Mouse (Mus musculus): Measurements from ENCODE around the gene Tirap. TPM values are rescaled to one million over a fixed set of nuclear protein-coding genes. Genes with fewer than 3 reads are reported as not detected.

Gene Tirap
- polyA plus RNA-seq, 1 experiment: 5.2 TPM

DNA sequence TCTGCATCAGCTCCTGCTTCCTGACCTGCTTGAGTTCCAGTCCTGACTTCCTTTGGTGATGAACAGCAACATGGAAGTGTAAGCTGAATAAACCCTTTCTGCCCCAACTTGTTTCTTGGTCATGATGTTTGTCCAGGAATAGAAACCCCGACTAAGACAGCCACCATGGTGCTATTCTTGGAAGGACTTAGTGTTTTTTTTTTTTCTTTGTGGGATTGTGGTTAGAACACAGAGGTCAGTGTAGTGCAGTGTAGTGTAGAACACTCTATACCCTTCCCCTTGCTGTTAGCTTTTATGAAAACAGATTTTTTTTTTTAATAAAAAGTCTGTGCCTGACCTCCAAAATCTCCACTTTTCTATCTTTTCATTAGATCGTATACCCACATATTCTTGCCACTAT, 17.3 kb downstream of the Tirap start:
- 45% methylated on average over 2 of the region's 2 CpGs for WGBS
- TF ChIP-seq CTCF (IDR thresholded peaks at IDR 0.05; ENCODE audit: borderline replicate concordance, control insufficient read depth, extremely low read depth, insufficient read depth, low read length, poor library complexity): no peak
- no peak for TF ChIP-seq POLR2A (IDR thresholded peaks at IDR 0.05; ENCODE audit: control insufficient read depth, extremely low read depth, insufficient read depth, low read length, poor library complexity)
- no peaks in the 10 kb centered on the region for H3K27me3 ChIP-seq (ENCODE audit: control insufficient read depth, insufficient read depth, low read length)
- no peak for DNase-seq
- H3K27ac ChIP-seq (ENCODE audit: control insufficient read depth, insufficient read depth, low read length): no peak overlapping the region
- H3K4me1 ChIP-seq (replicated peaks; ENCODE audit: control insufficient read depth, insufficient read depth, low read length): peaks cover 2% of the 10 kb centered on the region; the same call in 1 of the 2 replicates
- no peak overlapping the region for H3K4me3 ChIP-seq (ENCODE audit: control insufficient read depth, insufficient read depth, low read length)
- no peaks in the 10 kb centered on the region for H3K36me3 ChIP-seq (ENCODE audit: control insufficient read depth, insufficient read depth, low read length)

DNA sequence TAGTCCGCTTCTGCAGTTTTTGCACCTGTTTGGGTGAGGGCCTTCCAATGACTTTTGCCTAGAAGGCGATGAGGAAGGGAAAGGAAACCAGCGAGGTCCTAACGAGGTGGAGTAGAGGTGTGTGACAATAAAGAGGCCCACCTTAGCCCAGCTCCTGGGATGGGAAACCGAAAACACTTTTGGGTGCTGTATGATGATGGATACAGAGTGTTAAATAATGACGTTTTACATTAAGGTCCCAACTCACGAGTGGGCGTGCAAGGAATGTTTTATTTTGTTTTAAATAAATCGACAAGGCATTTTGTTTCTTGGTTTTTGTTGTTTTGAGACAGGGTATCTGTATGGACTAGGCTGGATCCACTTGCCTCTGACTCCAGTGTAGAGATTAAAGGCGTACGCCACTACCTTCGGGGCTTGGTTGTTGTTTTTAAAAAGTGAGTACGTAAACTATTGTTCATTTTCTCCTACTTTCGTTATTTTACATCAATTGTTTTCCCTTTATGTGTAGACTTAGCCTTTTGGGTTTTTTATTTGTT, 23.9 kb downstream of the Tirap start:
- H3K27ac ChIP-seq (ENCODE audit: control insufficient read depth, insufficient read depth, low read length): no peak overlapping the region
- H3K27me3 ChIP-seq (ENCODE audit: control insufficient read depth, insufficient read depth, low read length): no peaks in the 10 kb centered on the region
- DNase-seq: no peak
- no peak for TF ChIP-seq POLR2A (IDR thresholded peaks at IDR 0.05; ENCODE audit: control insufficient read depth, extremely low read depth, insufficient read depth, low read length, poor library complexity)
- no peak for TF ChIP-seq CTCF (IDR thresholded peaks at IDR 0.05; ENCODE audit: borderline replicate concordance, control insufficient read depth, extremely low read depth, insufficient read depth, low read length, poor library complexity)
- 43% methylated on average over 14 of the region's 14 CpGs for WGBS
- peaks cover 4% of the 10 kb centered on the region for H3K4me1 ChIP-seq (replicated peaks; ENCODE audit: control insufficient read depth, insufficient read depth, low read length)
- no peaks in the 10 kb centered on the region for H3K36me3 ChIP-seq (ENCODE audit: control insufficient read depth, insufficient read depth, low read length)
- peak overlapping the region; percentile 37 for H3K4me3 ChIP-seq (ENCODE audit: control insufficient read depth, insufficient read depth, low read length)

DNA sequence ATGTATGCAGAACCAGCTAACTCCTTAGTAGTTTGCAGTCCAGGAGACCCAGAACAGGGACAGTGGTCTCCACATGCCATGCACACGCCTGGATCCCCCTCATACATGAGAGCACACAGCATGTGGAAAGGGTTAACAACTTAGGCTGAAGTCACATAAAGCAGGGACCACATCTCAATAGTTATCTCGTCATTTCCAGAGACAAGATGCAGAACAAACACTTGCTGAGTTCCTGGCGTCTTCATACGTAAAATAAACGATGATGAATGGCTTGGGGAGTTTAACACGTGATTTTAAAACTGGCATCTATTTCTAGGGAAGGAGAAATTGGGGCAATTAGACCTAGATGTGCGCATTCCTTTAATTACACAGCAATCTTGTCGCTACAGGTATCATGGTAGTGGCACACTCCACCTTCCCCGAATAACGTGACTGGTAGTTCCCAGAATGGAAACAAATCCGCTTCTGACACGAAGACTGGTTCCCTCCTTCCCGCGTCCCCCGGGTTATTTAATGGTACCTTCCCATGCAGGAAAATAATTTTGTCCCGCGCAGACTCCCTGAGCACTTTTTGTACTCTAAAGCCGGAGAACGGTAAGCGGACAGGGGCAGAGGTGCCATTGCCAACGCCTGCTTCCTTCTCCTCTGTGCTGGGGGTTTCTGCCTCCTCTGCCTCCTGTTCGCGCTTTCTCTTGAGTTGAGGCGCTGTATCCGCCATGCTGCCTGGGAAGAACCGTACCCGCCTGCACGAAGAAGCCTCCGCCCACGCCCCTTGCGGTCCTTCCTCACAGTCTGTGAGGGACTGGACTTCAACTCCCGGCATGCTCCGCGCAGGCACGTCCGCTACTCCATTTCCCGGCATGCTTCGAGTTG, 24.6 kb downstream of the Tirap start, which contains the start of gene Dcps:
Gene Dcps (minus strand): TSS at position 811 of the 873 bp plus-strand sequence.
- Histone ChIP-seq H3K4me1 (replicated peaks; ENCODE audit: control insufficient read depth, insufficient read depth, low read length) (peaks cover 4% of the 10 kb centered on the region), H3K27me3 (ENCODE audit: control insufficient read depth, insufficient read depth, low read length) (no peaks in the 10 kb centered on the region), H3K36me3 (ENCODE audit: control insufficient read depth, insufficient read depth, low read length) (peaks cover 5% of the 10 kb centered on the region; the same call in 1 of the 2 replicates), H3K4me3 (ENCODE audit: control insufficient read depth, insufficient read depth, low read length) (peak within 1 kb of the TSS; percentile 80), H3K27ac (ENCODE audit: control insufficient read depth, insufficient read depth, low read length) (peak within 1 kb of the TSS; percentile 72)
- peak; percentile 56; the same call in 1 of the 2 replicates for TF ChIP-seq CTCF (IDR thresholded peaks at IDR 0.05; ENCODE audit: borderline replicate concordance, control insufficient read depth, extremely low read depth, insufficient read depth, low read length, poor library complexity)
- TF ChIP-seq POLR2A (IDR thresholded peaks at IDR 0.05; ENCODE audit: control insufficient read depth, extremely low read depth, insufficient read depth, low read length, poor library complexity): peak; percentile 75
- peak; percentile 98 for DNase-seq
- under 1% methylated on average over 38 of the region's 38 CpGs for WGBS

DNA sequence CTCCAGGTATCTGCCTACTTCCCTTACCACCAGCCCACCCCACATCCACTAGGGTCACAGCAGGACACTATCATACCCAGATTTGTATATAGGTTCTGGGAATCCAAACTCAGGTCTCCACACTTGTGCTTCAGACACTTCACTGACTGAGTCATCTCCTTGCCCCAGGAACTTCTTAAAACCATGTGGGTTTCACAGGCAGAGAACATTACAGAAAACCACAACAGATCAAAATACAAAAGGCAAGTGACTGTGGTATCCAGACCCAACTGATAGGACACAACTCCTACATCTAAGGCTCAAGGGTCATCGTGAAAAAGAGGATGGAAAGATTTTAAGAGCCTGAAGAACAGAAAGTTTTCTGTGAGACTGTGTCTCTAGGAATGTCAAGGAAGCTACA, 26.8 kb downstream of the Tirap start:
- Histone ChIP-seq H3K4me1 (replicated peaks; ENCODE audit: control insufficient read depth, insufficient read depth, low read length) (peaks cover 4% of the 10 kb centered on the region), H3K4me3 (ENCODE audit: control insufficient read depth, insufficient read depth, low read length) (no peak overlapping the region), H3K27ac (ENCODE audit: control insufficient read depth, insufficient read depth, low read length) (no peak overlapping the region), H3K36me3 (ENCODE audit: control insufficient read depth, insufficient read depth, low read length) (peaks cover 7% of the 10 kb centered on the region; the same call in 1 of the 2 replicates), H3K27me3 (ENCODE audit: control insufficient read depth, insufficient read depth, low read length) (no peaks in the 10 kb centered on the region)
- TF ChIP-seq CTCF (IDR thresholded peaks at IDR 0.05; ENCODE audit: borderline replicate concordance, control insufficient read depth, extremely low read depth, insufficient read depth, low read length, poor library complexity) (no peak), POLR2A (IDR thresholded peaks at IDR 0.05; ENCODE audit: control insufficient read depth, extremely low read depth, insufficient read depth, low read length, poor library complexity) (no peak)
- no peak for DNase-seq
- WGBS: 16% methylated on average over 1 of the region's 1 CpGs

DNA sequence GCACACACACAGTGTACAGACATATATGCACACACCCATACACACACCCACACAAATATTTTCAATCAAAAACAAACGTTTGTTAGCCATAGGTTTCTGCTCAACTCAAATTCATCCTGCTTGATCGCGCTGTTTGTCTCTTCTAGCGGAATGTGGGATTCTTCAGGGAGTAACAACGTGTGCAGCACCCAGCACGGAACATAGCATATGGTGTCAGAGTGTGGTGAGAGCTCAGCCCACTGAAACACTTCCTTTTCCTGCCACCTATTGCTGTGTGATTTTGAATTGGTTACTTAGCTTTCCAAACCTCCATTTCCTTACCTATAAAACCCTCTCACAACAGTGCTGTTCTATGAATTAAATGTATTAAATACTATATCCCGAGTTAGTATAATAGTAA, 30.0 kb downstream of the Tirap start:
- no peak for DNase-seq
- H3K27me3 ChIP-seq (ENCODE audit: control insufficient read depth, insufficient read depth, low read length): no peaks in the 10 kb centered on the region
- TF ChIP-seq CTCF (IDR thresholded peaks at IDR 0.05; ENCODE audit: borderline replicate concordance, control insufficient read depth, extremely low read depth, insufficient read depth, low read length, poor library complexity) (no peak), POLR2A (IDR thresholded peaks at IDR 0.05; ENCODE audit: control insufficient read depth, extremely low read depth, insufficient read depth, low read length, poor library complexity) (no peak)
- 81% methylated on average over 7 of the region's 7 CpGs for WGBS
- H3K36me3 ChIP-seq (ENCODE audit: control insufficient read depth, insufficient read depth, low read length): peaks cover 12% of the 10 kb centered on the region; the same call in 1 of the 2 replicates
- H3K4me1 ChIP-seq (replicated peaks; ENCODE audit: control insufficient read depth, insufficient read depth, low read length): peaks cover under 1% of the 10 kb centered on the region
- no peak overlapping the region for H3K4me3 ChIP-seq (ENCODE audit: control insufficient read depth, insufficient read depth, low read length)
- no peak overlapping the region for H3K27ac ChIP-seq (ENCODE audit: control insufficient read depth, insufficient read depth, low read length)

DNA sequence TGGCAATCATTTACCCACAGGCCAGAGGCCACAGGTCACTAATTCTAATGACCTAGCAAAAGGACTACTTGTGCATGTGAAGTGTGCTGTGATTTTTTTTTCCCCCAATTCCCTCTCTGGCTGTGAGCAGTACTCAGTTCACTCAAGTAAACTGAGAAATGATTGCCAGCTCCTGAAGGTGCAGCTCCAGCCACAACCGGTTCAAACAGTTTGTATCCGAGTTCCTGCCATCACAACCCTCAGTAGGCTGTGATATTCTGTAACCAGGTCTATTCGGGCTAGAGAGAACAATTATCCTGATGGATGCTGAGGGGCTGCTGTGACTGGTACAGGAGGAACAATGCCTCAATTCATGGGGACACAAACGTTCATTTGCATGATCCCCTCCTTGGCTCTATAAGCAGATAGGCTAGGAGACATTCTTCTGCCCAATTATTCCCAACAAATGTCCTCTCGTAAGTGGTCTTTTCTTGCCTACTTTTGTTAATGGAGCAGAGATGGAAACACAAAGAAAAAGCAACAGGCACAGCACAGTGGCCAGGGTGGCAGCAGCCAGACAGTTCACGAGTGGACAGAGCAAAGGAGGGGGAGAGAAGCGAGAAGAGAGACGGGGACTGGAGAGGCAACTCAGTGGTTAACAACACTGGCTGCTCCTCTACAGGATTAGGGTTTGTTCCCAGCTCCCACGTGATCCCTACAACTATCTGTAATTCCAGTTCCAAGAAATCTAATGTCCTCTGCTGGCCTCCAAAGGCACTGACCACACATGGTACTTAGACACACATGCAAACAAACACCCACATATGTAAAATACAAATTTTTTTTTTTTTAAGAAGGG, 33.1 kb downstream of the Tirap start:
- TF ChIP-seq POLR2A (IDR thresholded peaks at IDR 0.05; ENCODE audit: control insufficient read depth, extremely low read depth, insufficient read depth, low read length, poor library complexity) (no peak), CTCF (IDR thresholded peaks at IDR 0.05; ENCODE audit: borderline replicate concordance, control insufficient read depth, extremely low read depth, insufficient read depth, low read length, poor library complexity) (no peak)
- H3K4me1 ChIP-seq (replicated peaks; ENCODE audit: control insufficient read depth, insufficient read depth, low read length): no peaks in the 10 kb centered on the region
- no peak overlapping the region for H3K4me3 ChIP-seq (ENCODE audit: control insufficient read depth, insufficient read depth, low read length)
- H3K27ac ChIP-seq (ENCODE audit: control insufficient read depth, insufficient read depth, low read length): no peak overlapping the region
- 92% methylated on average over 9 of the region's 9 CpGs for WGBS
- no peak for DNase-seq
- peaks cover 16% of the 10 kb centered on the region for H3K36me3 ChIP-seq (ENCODE audit: control insufficient read depth, insufficient read depth, low read length)
- H3K27me3 ChIP-seq (ENCODE audit: control insufficient read depth, insufficient read depth, low read length): no peaks in the 10 kb centered on the region

All from thymus, adult 2 months (tissue).